Mouse (Mus musculus): ENCODE measurements around the gene Rnf215.
"Not testable (repeated sequence)": the region's sequence is repeated elsewhere in the genome, so short reads cannot be mapped to it uniquely, and the experiment has no call there.

The Rnf215 gene

DNA sequence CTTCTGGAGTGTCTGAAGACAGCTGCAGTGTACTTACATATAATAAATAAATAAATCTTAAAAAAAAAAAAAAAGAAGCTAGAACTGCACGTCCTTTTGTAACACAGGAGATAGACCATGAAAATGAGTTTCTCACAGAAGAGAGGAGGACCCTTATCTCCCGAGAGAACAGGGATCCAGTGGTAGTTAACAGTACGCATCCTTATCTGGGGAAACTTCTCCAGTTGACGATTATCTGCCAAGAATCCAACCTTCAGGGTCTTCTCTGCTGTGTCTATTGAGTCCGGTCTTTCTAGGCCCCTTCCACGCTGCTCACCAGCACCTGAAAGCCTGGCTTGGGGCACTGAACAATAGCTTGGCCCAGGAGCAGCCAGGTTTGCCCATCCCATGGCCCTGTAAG is 21.0 kb upstream of the Rnf215 start:
- no peak for DNase-seq

GRCm38 (mm10) chr11:4114541-4114940 is 20.5 kb upstream of the Rnf215 start:
- DNase-seq = not testable (repeated sequence)

GRCm38 (mm10) chr11:4115407-4115806 is 19.6 kb upstream of the Rnf215 start:
- no peak for DNase-seq

- DNase-seq = no peak
Measured at GRCm38 (mm10) chr11:4116458-4117141, 18.4 kb upstream of the Rnf215 start.

GRCm38 (mm10) chr11:4117372-4118071 is 17.5 kb upstream of the Rnf215 start:
- peak in 1 of 2 experiments; percentile 11 for DNase-seq

DNA sequence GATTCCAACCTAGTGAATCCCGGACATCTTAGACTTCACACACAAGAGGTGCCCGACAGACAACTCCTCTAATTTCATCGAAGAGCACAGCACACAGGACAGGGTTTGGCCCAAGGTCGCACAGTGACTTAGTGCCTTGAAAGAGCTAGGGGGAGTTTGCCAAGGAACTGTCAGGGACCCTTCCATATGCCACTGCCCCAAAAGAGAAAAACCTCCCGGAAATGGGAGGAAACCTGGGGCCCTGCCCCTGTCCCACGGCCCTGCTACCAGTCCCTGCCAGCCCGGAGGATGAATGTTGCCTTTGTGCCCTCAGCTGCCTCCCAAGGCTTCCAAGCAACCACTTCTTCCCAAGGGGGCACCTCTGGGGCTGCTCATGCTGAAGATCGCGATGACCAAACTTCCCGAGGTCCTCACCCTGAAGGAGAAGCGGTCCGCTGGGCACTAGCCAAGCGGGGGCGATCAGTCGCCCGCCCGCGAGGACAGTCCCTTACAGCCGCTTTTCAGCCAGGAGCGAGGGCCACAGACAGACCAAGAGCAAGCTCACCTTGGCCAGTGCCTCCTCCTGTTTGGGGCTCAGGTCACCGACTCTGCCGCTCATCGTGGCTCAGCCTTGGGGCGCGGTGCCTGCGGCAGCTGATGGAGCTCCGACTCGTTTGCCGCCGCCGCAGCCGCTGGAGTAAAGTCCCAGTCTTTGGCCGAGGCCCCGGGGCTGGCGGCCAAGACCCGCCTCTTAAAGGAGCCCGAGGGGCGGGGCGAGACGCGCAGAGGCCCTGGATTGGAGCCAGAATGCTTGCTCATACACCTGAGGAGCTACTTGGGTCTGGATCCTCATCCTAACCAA is 16.7 kb upstream of the Rnf215 start:
- DNase-seq = peak; percentile 35 to 40

GRCm38 (mm10) chr11:4119635-4120034 is 15.4 kb upstream of the Rnf215 start:
- DNase-seq = no peak

- DNase-seq = no peak
Measured at GRCm38 (mm10) chr11:4121691-4122090, 13.3 kb upstream of the Rnf215 start.

DNA sequence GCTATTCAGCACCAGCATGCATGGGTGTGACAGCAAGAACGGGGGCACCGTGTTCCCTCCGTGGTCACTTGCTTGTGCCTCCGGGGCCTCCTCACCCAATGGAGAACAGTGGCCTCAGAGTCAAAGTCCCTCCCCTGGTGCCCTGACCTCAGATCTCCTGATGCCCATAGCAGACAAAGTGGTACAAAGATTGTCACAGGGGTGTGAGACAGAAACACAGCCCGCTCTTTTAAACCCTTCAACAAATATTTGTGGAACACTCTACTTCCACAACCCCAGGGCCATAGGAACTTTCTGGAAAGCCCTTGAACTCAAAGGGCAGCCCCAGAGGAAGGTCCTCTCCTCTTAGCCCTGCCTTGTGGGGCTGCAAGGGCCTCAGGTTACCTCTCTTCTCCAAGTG is 12.8 kb upstream of the Rnf215 start:
- DNase-seq = no peak

DNA sequence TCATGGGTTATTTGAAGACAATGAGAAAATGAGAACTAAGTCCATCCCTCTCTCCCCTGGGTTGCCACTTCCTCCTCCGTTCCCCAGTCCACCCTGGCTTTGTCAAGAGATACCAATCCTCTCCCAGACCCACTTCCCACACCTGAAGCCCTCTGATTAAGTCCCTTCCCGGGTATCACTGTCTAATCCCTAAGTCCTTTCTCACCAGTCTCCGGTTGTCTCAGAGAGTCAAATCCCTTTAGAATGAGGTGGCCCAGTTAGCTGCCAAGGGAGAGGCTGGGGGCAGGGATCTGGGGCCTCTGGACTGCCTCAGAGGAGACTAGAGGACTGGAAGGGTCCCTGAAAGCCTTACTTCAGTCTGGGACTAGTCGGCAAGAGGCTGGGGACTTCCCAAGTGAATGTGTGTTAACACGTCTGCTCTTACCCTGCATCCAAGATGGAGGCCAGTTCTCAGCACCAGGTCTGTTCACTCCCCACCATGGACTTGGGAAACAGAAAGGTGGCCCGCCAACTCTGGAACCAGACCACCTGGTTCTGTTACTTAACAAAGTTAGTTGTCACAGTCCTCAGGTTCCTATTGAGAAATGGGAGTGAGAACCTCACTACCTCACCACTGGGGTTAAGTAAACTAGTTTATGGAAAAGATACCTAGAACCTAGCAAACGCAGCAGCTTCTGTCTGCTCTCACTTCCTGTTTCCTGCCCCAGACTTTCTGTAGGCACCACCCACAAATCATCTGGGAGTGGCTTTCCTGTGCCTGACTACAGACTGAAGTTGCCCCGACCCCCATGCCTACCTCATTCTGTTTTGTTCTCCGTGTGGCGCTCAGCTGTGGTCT is 12.0 kb upstream of the Rnf215 start, which contains the start of gene Sec14l2:
Sec14l2 (minus strand) TSS at position 674 of the 838 bp plus-strand sequence.
- peak; percentile 51 to 56 for DNase-seq

DNA sequence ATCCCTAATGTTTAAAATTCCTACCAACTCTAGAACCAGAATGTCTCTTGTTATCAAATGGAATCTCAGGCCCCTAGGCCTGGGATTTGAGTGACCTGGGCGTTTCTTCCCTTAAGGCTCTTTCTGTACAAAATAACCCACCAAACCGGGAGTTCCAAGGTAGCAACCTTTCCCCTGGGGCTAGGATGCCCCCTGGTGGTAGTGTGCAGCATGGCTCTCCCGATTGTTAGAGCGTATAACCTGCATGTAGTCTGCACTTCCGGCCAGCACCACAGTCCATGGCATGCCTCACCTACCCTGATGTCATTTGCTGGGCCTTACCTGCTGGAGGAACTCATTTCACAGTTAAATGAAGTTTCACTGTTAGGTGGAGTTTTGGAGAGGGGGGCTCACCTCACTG is 11.1 kb upstream of the Rnf215 start:
- peak; percentile 70 to 71 for DNase-seq

- peak in 1 of 2 experiments; percentile 27 for DNase-seq
Measured at GRCm38 (mm10) chr11:4127059-4127458, 7.9 kb upstream of the Rnf215 start.

DNA sequence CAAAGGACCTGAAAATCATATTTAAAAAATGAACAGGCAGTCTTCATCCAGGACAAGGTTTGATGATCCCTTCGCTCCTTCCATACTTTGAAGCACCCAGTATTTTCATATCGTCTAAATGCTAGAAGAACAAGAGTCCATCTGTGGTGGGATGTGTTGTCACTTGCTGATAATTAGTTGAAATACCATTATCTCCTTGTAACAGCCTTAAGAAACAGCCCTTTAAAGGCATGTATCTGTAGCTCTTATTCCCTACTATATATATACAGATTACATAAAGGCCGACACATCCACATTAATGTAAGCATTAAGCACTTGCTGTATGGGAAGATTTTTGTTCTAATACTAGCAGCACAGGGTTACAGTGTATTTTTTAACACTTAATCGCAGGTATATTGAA is 6.5 kb upstream of the Rnf215 start:
- DNase-seq = not testable (repeated sequence)

- DNase-seq = peak; percentile 54 to 59
Measured at GRCm38 (mm10) chr11:4133450-4133849, 1.6 kb upstream of the Rnf215 start.

GRCm38 (mm10) chr11:4134400-4134799 is 602 bp upstream of the Rnf215 start:
- DNase-seq = no peak

- no peak for DNase-seq
Measured at GRCm38 (mm10) chr11:4138964-4139363, 4.0 kb downstream of the Rnf215 start.

DNA sequence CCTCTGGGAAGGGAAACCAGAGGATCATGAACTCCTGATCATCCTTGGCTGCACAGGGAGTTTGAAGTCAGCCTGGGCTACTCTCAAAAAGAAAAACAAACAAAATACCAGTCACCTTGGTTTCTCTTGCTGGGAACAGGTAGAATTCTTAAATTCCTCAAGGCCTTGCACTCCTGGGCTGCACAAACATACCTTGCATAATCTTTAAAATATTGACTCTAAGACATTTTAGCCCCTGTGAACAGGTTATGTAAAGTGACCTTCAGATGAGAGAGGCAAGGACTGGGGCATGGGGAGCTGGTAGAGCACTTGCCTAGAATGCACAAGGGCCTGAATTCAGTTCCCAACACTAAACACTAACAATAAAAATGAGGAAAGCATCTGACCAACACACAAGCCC is 6.5 kb downstream of the Rnf215 start:
- no peak for DNase-seq

DNA sequence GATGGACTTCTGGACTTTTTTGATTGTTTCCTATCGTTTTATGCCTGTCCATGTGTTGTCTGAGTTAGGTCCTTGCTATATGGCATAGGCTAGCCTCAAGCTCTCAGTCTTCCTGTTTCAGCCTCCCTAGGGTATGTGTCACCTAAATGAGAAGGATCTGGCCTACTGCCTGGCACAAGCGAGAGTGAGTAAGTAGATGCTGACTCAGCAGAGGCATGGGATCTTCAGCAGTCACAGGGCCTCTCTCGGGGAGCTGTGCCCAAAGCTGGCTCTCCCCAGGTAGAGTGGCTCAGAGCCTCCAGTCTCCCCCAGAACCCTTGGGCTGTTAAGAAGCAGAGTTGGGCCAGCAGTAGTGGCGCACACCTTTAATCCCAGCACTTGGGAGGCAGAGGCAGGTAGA is 7.3 kb downstream of the Rnf215 start:
- DNase-seq = no peak

DNA sequence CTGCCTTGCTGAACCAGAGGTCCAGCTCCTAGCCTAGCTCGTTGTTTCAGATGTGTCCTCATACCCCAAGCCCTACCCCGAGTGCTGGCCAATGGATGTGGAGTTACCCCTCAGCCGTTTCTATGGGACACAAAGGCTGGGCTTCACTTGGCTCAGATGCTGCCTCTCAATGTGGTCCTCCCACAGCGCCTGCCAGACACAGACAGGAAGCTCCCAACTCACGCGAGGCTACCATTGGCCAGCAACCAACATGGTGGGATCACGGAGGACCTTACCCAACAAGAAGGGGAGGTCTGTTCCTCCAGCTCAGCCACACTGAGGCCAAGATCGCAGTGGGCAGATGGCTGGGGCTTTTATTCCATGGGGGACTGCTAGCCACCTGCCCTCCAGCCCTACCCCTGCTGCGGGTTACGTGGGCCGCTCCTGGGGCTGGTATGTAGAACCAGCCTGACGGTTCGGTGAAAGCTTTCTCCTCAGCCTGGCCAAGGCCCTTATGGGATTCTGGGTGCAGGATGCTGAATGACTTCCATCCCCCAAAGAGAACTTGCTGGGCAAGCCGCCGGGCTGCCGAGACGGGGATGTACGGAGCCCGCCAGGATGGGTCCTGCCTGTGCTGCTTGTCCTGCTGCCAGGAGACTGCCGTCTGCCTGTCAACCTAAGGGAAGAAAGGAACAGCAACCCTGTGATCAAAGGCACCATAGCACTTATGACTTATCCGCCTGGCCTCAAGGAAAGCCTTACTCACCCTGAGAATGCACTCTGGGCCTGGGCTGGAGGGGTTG is 8.5 kb downstream of the Rnf215 start:
- no peak for DNase-seq

DNA sequence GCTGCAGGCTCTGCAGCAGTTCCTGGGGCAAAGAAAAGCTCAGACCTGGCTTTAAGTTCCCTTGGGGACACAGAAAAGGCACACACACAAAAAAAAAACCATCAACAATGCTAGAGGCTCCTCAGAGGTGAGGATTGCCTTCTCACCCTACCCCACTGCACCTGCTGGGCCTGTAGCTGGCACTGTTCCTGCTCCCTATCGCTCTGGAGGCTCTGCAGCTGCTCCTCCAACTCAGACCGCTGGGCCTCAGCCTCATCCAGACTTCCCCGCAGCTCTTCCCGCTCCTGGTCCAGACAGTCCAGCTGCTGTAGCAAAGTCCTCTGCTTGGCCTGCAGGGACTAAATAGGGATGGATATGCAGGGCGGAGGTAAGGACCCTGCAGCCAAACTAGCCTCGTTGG is 11.4 kb downstream of the Rnf215 start:
- DNase-seq = no peak

GRCm38 (mm10) chr11:4147098-4147497 is 12.1 kb downstream of the Rnf215 start:
- no peak for DNase-seq

GRCm38 (mm10) chr11:4148120-4148519 is 13.1 kb downstream of the Rnf215 start:
- no peak for DNase-seq
